Mouse (Mus musculus): ENCODE measurements around the gene Bri3bp. TPM values are rescaled to one million over a fixed set of nuclear protein-coding genes. Genes with fewer than 3 reads are reported as not detected.
A peak's percentile ranks its signal among the peaks of the same experiment; 100 is the strongest.

Gene Bri3bp
- polyA plus RNA-seq, 1 experiment from 2014 or later = 44.0 TPM

- peak overlapping the region; percentile 100 for H3K4me2 ChIP-seq
- H3K9me3 ChIP-seq (replicated peaks) = no peaks in the 10 kb centered on the region
- H3K36me3 ChIP-seq = peaks cover 6% of the 10 kb centered on the region
- ATAC-seq = peak; percentile 25; the same call in 1 of the 2 replicates
- H3K9ac ChIP-seq = peak overlapping the region; percentile 94
- H3K27me3 ChIP-seq (replicated peaks) = no peaks in the 10 kb centered on the region
- peaks cover 79% of the 10 kb centered on the region for H3K4me1 ChIP-seq
- 15% methylated on average over 27 of the region's 27 CpGs for WGBS (ENCODE audit: insufficient replicate concordance)
- H3K4me3 ChIP-seq = peak overlapping the region; percentile 96
- H3K27ac ChIP-seq = peak overlapping the region; percentile 84
Measured at GRCm38 (mm10) chr5:125442136-125442995, 998 bp downstream of the Bri3bp start.

- Histone ChIP-seq H3K9me3 (replicated peaks) (no peaks in the 10 kb centered on the region), H3K27ac (no peak overlapping the region), H3K4me3 (no peak overlapping the region), H3K4me1 (peaks cover 88% of the 10 kb centered on the region), H3K27me3 (replicated peaks) (no peaks in the 10 kb centered on the region), H3K4me2 (0 out of 2 replicates have a peak overlapping the region, but pooled peaks have one; percentile 100), H3K36me3 (peaks cover 6% of the 10 kb centered on the region), H3K9ac (no peak overlapping the region)
- no peak for ATAC-seq
- WGBS (ENCODE audit: insufficient replicate concordance) = 67% methylated on average over 5 of the region's 5 CpGs
Measured at GRCm38 (mm10) chr5:125443335-125443734, 2.0 kb downstream of the Bri3bp start.

- Histone ChIP-seq H3K27me3 (replicated peaks) (no peaks in the 10 kb centered on the region), H3K4me3 (no peak overlapping the region), H3K36me3 (peaks cover 6% of the 10 kb centered on the region), H3K9me3 (replicated peaks) (no peaks in the 10 kb centered on the region), H3K27ac (no peak overlapping the region), H3K9ac (no peak overlapping the region), H3K4me1 (peaks cover 88% of the 10 kb centered on the region), H3K4me2 (no peak overlapping the region)
- WGBS (ENCODE audit: insufficient replicate concordance) = 34% methylated on average over 3 of the region's 3 CpGs
- ATAC-seq = no peak
Measured at GRCm38 (mm10) chr5:125443915-125444314, 2.5 kb downstream of the Bri3bp start.

- peaks cover 6% of the 10 kb centered on the region for H3K36me3 ChIP-seq
- 50% methylated on average over 4 of the region's 4 CpGs for WGBS (ENCODE audit: insufficient replicate concordance)
- H3K4me3 ChIP-seq = no peak overlapping the region
- no peaks in the 10 kb centered on the region for H3K9me3 ChIP-seq (replicated peaks)
- H3K4me2 ChIP-seq = no peak overlapping the region
- H3K27ac ChIP-seq = no peak overlapping the region
- H3K9ac ChIP-seq = no peak overlapping the region
- H3K27me3 ChIP-seq (replicated peaks) = no peaks in the 10 kb centered on the region
- H3K4me1 ChIP-seq = peaks cover 87% of the 10 kb centered on the region
- ATAC-seq = no peak
Measured at GRCm38 (mm10) chr5:125444554-125444953, 3.2 kb downstream of the Bri3bp start.

- H3K27ac ChIP-seq = no peak overlapping the region
- ATAC-seq = no peak
Measured at GRCm38 (mm10) chr5:125446344-125446743, 5.0 kb downstream of the Bri3bp start.

DNA sequence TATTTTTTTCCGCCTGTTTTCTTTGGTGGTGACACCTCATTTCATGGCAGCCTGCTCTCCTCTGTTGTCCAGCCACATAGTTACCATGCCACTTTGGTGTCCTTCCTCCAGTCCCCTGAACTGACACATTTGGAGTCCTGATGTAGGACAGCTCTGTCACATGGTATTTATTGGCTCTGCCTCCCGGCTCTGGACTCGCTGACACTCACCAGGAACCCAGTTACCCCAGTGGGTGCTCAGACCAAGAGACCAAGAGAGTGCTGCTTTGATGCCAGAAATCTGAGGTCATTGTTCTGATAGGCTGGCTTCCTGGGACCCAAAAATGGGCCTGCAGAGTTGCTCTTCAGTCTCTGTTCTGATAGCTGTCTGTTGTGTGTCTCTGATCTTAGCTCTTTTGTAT is 6.7 kb downstream of the Bri3bp start:
- H3K4me2 ChIP-seq = no peak overlapping the region
- no peaks in the 10 kb centered on the region for H3K9me3 ChIP-seq (replicated peaks)
- WGBS (ENCODE audit: insufficient replicate concordance) = 70% methylated on average over 3 of the region's 3 CpGs
- H3K4me1 ChIP-seq = peaks cover 67% of the 10 kb centered on the region
- no peak overlapping the region for H3K27ac ChIP-seq
- H3K36me3 ChIP-seq = peaks cover 22% of the 10 kb centered on the region
- H3K4me3 ChIP-seq = no peak overlapping the region
- H3K9ac ChIP-seq = no peak overlapping the region
- no peak for ATAC-seq
- H3K27me3 ChIP-seq (replicated peaks) = no peaks in the 10 kb centered on the region

More at GRCm38 (mm10) chr5:125446344-125446743, 5.0 kb downstream of the Bri3bp start:
- no peak overlapping the region for H3K4me3 ChIP-seq
- H3K4me2 ChIP-seq = no peak overlapping the region
- peaks cover 79% of the 10 kb centered on the region for H3K4me1 ChIP-seq
- H3K9ac ChIP-seq = no peak overlapping the region
- WGBS (ENCODE audit: insufficient replicate concordance) = 79% methylated on average over 7 of the region's 7 CpGs
- peaks cover 6% of the 10 kb centered on the region for H3K36me3 ChIP-seq
- H3K9me3 ChIP-seq (replicated peaks) = no peaks in the 10 kb centered on the region
- H3K27me3 ChIP-seq (replicated peaks) = no peaks in the 10 kb centered on the region

- Histone ChIP-seq H3K4me3 (no peak overlapping the region), H3K36me3 (peaks cover 23% of the 10 kb centered on the region), H3K9me3 (replicated peaks) (no peaks in the 10 kb centered on the region), H3K4me2 (no peak overlapping the region), H3K9ac (no peak overlapping the region), H3K27ac (no peak overlapping the region), H3K4me1 (peaks cover 62% of the 10 kb centered on the region), H3K27me3 (replicated peaks) (no peaks in the 10 kb centered on the region)
- WGBS (ENCODE audit: insufficient replicate concordance) = 59% methylated on average over 4 of the region's 4 CpGs
- no peak for ATAC-seq
Measured at GRCm38 (mm10) chr5:125448631-125449030, 7.3 kb downstream of the Bri3bp start.

GRCm38 (mm10) chr5:125449306-125449705 is 7.9 kb downstream of the Bri3bp start:
- no peaks in the 10 kb centered on the region for H3K9me3 ChIP-seq (replicated peaks)
- ATAC-seq = no peak
- H3K36me3 ChIP-seq = peaks cover 27% of the 10 kb centered on the region
- peaks cover 55% of the 10 kb centered on the region for H3K4me1 ChIP-seq
- no peak overlapping the region for H3K4me2 ChIP-seq
- no peaks in the 10 kb centered on the region for H3K27me3 ChIP-seq (replicated peaks)
- H3K9ac ChIP-seq = no peak overlapping the region
- 67% methylated on average over 5 of the region's 5 CpGs for WGBS (ENCODE audit: insufficient replicate concordance)
- no peak overlapping the region for H3K4me3 ChIP-seq
- no peak overlapping the region for H3K27ac ChIP-seq

DNA sequence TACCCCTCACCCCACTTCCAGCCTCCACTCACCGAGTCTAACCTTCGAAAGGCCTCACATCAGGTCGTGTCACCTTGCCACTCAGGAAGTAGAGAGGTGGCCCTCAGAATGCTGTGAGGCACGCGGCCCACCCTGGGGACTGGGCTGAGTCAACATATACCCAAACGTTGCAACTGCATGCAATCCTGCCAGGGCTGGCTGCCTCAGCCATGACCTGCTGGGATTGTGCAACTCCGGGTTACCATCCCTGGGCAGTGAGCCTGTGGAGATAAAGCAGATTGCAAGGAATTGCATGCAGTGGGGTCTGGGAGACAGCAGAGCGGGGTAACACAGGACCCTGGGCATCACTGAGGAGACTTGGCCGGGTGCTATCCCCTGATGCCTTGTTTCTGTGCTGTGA is 11.2 kb downstream of the Bri3bp start:
- H3K36me3 ChIP-seq = peaks cover 49% of the 10 kb centered on the region
- ATAC-seq = peak; percentile 34; the same call in 1 of the 2 replicates
- 69% methylated on average over 9 of the region's 9 CpGs for WGBS (ENCODE audit: insufficient replicate concordance)

DNA sequence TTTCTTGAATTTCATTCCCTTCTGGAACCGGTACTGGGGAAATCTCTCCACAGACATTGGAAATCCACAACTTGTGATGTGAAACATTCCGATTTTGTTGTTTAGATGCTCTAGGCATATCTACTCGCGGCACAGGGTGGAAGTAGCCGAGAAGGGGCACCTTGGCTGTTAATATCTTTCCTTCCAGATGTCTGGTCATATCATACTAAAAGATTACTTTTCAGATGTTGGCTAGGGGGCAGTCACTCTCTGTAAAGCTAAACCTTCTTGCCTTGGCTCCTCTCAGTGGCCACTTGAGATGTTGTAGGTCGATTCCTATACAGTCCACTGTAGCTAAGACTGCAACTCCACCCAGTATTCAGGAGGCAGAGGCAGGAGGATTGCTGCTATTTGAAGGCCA is 14.7 kb downstream of the Bri3bp start:
- WGBS (ENCODE audit: insufficient replicate concordance) = 42% methylated on average over 6 of the region's 6 CpGs
- Histone ChIP-seq H3K27ac (peak overlapping the region; percentile 55), H3K27me3 (replicated peaks) (no peaks in the 10 kb centered on the region)

More for the DNA sequence above, 11.2 kb downstream of the Bri3bp start:
- Histone ChIP-seq H3K27ac (no peak overlapping the region), H3K4me2 (no peak overlapping the region), H3K4me1 (peaks cover 49% of the 10 kb centered on the region), H3K9me3 (replicated peaks) (no peaks in the 10 kb centered on the region), H3K9ac (no peak overlapping the region), H3K27me3 (replicated peaks) (no peaks in the 10 kb centered on the region), H3K4me3 (no peak overlapping the region)

DNA sequence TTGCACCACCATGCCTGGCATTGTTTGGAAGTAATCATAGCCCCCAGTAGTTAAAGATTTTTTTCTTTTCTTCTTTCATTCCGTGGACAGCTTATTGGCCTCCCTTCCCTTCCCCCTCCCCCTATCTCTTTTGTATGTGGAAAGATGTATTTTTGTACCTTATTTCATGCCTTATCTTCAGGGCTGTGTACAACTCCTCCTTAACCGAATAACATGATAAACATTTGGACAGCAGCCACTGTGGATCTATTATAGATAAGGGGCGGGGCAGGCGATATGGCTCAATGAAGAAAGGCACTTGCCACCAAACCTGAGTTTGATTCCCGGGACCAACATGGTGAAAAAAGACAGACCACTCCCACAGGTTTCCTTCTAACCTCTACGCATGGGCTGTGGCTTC is 16.2 kb downstream of the Bri3bp start:
- peak overlapping the region; percentile 26 for H3K4me2 ChIP-seq

More for the DNA sequence above, 14.7 kb downstream of the Bri3bp start:
- 0 out of 2 replicates have a peak overlapping the region, but pooled peaks have one; percentile 1 for H3K9ac ChIP-seq
- no peak overlapping the region for H3K4me2 ChIP-seq
- H3K9me3 ChIP-seq (replicated peaks) = no peaks in the 10 kb centered on the region
- peaks cover 44% of the 10 kb centered on the region for H3K4me1 ChIP-seq
- peaks cover 49% of the 10 kb centered on the region for H3K36me3 ChIP-seq
- ATAC-seq = peak; percentile 66
- H3K4me3 ChIP-seq = no peak overlapping the region

GRCm38 (mm10) chr5:125460574-125460973 is 19.2 kb downstream of the Bri3bp start:
- H3K27me3 ChIP-seq (replicated peaks) = no peaks in the 10 kb centered on the region
- no peak for ATAC-seq
- no peak overlapping the region for H3K9ac ChIP-seq
- no peaks in the 10 kb centered on the region for H3K9me3 ChIP-seq (replicated peaks)
- no peak overlapping the region for H3K27ac ChIP-seq
- 67% methylated on average over 3 of the region's 3 CpGs for WGBS (ENCODE audit: insufficient replicate concordance)
- H3K4me2 ChIP-seq = no peak overlapping the region
- peaks cover 71% of the 10 kb centered on the region for H3K4me1 ChIP-seq
- H3K4me3 ChIP-seq = no peak overlapping the region
- H3K36me3 ChIP-seq = peaks cover 9% of the 10 kb centered on the region; the same call in 1 of the 2 replicates

More for the DNA sequence above, 16.2 kb downstream of the Bri3bp start:
- Histone ChIP-seq H3K27ac (peak overlapping the region; percentile 63), H3K27me3 (replicated peaks) (no peaks in the 10 kb centered on the region), H3K36me3 (peaks cover 37% of the 10 kb centered on the region), H3K4me3 (no peak overlapping the region), H3K4me1 (peaks cover 57% of the 10 kb centered on the region), H3K9me3 (replicated peaks) (no peaks in the 10 kb centered on the region), H3K9ac (no peak overlapping the region; the same call in 1 of the 2 replicates)
- ATAC-seq = peak; percentile 59
- 29% methylated on average over 6 of the region's 6 CpGs for WGBS (ENCODE audit: insufficient replicate concordance)

Data from liver, embryonic 12.5 days (tissue).